26 mouse cellular contexts compared by ENCODE assay signal in the genomic region with DNA sequence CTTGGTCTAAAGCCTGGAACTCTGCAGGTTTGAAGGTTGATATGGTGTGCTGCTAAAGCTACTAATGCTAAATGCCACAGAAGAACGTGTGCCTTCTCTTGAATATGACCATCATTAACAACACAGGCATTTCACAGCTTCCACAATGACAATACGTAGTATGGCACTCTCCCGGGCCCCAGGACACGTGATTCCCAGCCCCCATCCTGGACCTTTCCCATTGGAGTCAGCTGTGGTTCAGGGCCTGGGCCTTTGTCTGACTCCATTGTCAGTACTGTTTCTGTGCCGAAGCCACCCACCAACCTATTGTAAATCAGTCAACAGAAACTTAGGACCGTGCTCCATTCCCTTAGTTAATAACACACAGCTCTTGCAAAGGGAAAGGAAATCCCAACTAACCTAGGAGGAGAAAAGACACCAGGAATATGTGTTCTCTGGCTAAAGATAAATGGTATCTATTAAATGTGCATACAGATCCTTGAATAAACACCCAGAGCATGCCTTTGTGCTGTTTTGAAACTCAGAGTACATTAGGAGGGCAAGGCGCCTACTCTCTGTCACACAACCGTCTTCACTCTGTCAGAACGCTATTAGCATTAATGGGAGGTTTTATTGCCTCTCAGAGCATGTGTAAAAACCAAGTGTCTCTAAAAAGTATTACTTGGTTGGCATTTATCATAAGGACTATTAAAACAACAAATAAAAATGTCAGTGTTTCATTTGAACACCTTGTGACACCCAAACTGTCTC.
DNase-seq lines count a peak whose midpoint lies in the region; ATAC-seq and TF ChIP-seq lines count a peak whose summit lies in the region.
"Had no signal": no experiment of that assay in that cellular context is flagged by ENCODE, and none has a peak within 500 bp of the region (broad histone marks: within the 10 kb centered on the region; RNA-seq: fewer than 3 reads in every experiment).

No protein-coding gene starts in this region.

- no peak for TF ChIP-seq EP300 in stomach, postnatal 0 days (optimal IDR thresholded peaks at IDR 0.05)

- H3K9me3 ChIP-seq in hindbrain, embryonic 10.5 days = no peaks in the 10 kb centered on the region
- no peaks in the 10 kb centered on the region for H3K9me3 ChIP-seq in hindbrain, embryonic 16.5 days (ENCODE audit: control insufficient read depth, low read length)
- no peaks in the 10 kb centered on the region for H3K9me3 ChIP-seq in midbrain, embryonic 12.5 days
- no peaks in the 10 kb centered on the region for H3K9me3 ChIP-seq in midbrain, embryonic 14.5 days (ENCODE audit: control insufficient read depth, low read length)
- no peaks in the 10 kb centered on the region for H3K9me3 ChIP-seq in embryonic facial prominence, embryonic 10.5 days
- no peaks in the 10 kb centered on the region for H3K9me3 ChIP-seq in neural tube, embryonic 14.5 days (ENCODE audit: control insufficient read depth, low read length)
- no peaks in the 10 kb centered on the region for H3K9me3 ChIP-seq in stomach, postnatal 0 days (ENCODE audit: control insufficient read depth, low read length)
- H3K9me3 ChIP-seq: embryonic facial prominence, embryonic 15.5 days; forebrain, embryonic 13.5 days; heart, embryonic 12.5 days had no signal

- H3K4me1 ChIP-seq in hindbrain, embryonic 10.5 days (replicated peaks) = peaks cover 17% of the 10 kb centered on the region
- H3K4me1 ChIP-seq in hindbrain, embryonic 16.5 days (ENCODE audit: control insufficient read depth, insufficient read depth, low read depth, low read length) = peaks cover 3% of the 10 kb centered on the region
- peaks cover 10% of the 10 kb centered on the region for H3K4me1 ChIP-seq in midbrain, embryonic 12.5 days
- peaks cover 8% of the 10 kb centered on the region; the same call in 1 of the 2 replicates for H3K4me1 ChIP-seq in midbrain, embryonic 14.5 days (ENCODE audit: control insufficient read depth, insufficient read depth, low read length)
- H3K4me1 ChIP-seq in embryonic facial prominence, embryonic 10.5 days = peaks cover 24% of the 10 kb centered on the region
- peaks cover 8% of the 10 kb centered on the region; the same call in 1 of the 2 replicates for H3K4me1 ChIP-seq in neural tube, embryonic 14.5 days (ENCODE audit: control insufficient read depth, insufficient read depth, low read length)
- no peaks in the 10 kb centered on the region for H3K4me1 ChIP-seq in stomach, postnatal 0 days (replicated peaks; ENCODE audit: control insufficient read depth, insufficient read depth)

- H3K4me2 ChIP-seq in hindbrain, embryonic 16.5 days (ENCODE audit: low read length) = no peak overlapping the region
- no peak overlapping the region for H3K4me2 ChIP-seq in midbrain, embryonic 12.5 days (replicated peaks)
- no peak overlapping the region for H3K4me2 ChIP-seq in midbrain, embryonic 14.5 days (ENCODE audit: low read length)
- H3K4me2 ChIP-seq in neural tube, embryonic 14.5 days (ENCODE audit: low read depth, low read length) = no peak overlapping the region
- no peak overlapping the region for H3K4me2 ChIP-seq in stomach, postnatal 0 days (replicated peaks; ENCODE audit: low read depth)
- H3K4me2 ChIP-seq: embryonic facial prominence, embryonic 15.5 days; forebrain, embryonic 13.5 days; heart, embryonic 12.5 days had no signal

- ATAC-seq in hindbrain, embryonic 16.5 days = no peak
- peak; percentile 38; the same call in 1 of the 2 replicates for ATAC-seq in midbrain, embryonic 12.5 days (ENCODE audit: low FRiP score, low read depth)
- no peak for ATAC-seq in midbrain, embryonic 14.5 days (ENCODE audit: low FRiP score, low TSS enrichment)
- ATAC-seq in neural tube, embryonic 14.5 days (ENCODE audit: low read depth) = peak; percentile 54; the same call in 1 of the 2 replicates
- no peak for ATAC-seq in stomach, postnatal 0 days (ENCODE audit: low FRiP score, low TSS enrichment)
- ATAC-seq: forebrain, embryonic 13.5 days; inflammation-experienced regulatory T-cells, adult 6 months; Patski had no signal

- peak; percentile 56 for DNase-seq in hindbrain, embryonic 10.5 days (ENCODE audit: low spot score)
- no peak for DNase-seq in midbrain, embryonic 14.5 days
- no peak for DNase-seq in embryonic facial prominence, embryonic 10.5 days (ENCODE audit: low spot score)
- DNase-seq in stomach, postnatal 0 days (ENCODE audit: low spot score) = no peak
- DNase-seq: adrenal gland, postnatal 10 days; cerebellum, adult 8-10 months; cerebellum, postnatal 25 days; gastrocnemius, adult 2 months; heart, adult 2 months; kidney, adult 11 months; kidney, postnatal 14 days; layer of hippocampus, adult 9-11 months; liver; lung, adult 2 months; lung, postnatal 10 days; right cerebral cortex, postnatal 14 days had no signal

- no peak overlapping the region for H3K4me3 ChIP-seq in hindbrain, embryonic 10.5 days
- no peak overlapping the region for H3K4me3 ChIP-seq in hindbrain, embryonic 16.5 days (ENCODE audit: low read length)
- no peak overlapping the region for H3K4me3 ChIP-seq in midbrain, embryonic 12.5 days
- no peak overlapping the region for H3K4me3 ChIP-seq in midbrain, embryonic 14.5 days (replicated peaks; ENCODE audit: low read depth, low read length)
- H3K4me3 ChIP-seq in embryonic facial prominence, embryonic 10.5 days = no peak overlapping the region
- no peak overlapping the region for H3K4me3 ChIP-seq in neural tube, embryonic 14.5 days (ENCODE audit: low read depth, low read length)
- H3K4me3 ChIP-seq in stomach, postnatal 0 days (ENCODE audit: low read depth, low read length) = no peak overlapping the region
- H3K4me3 ChIP-seq: embryonic facial prominence, embryonic 15.5 days; forebrain, embryonic 13.5 days; gastrocnemius, adult 2 months; heart, adult 2 months; heart, embryonic 12.5 days had no signal

- TF ChIP-seq CTCF in stomach, postnatal 0 days (IDR thresholded peaks at IDR 0.05; ENCODE audit: low read depth) = no peak

- no peaks in the 10 kb centered on the region; the same call in 1 of the 2 replicates for H3K27me3 ChIP-seq in hindbrain, embryonic 10.5 days (ENCODE audit: insufficient read depth, poor library complexity, severe bottlenecking)
- H3K27me3 ChIP-seq in hindbrain, embryonic 16.5 days (replicated peaks; ENCODE audit: control insufficient read depth, insufficient read depth, low read length) = no peaks in the 10 kb centered on the region
- H3K27me3 ChIP-seq in midbrain, embryonic 12.5 days = no peaks in the 10 kb centered on the region; the same call in 1 of the 2 replicates
- H3K27me3 ChIP-seq in midbrain, embryonic 14.5 days (ENCODE audit: control insufficient read depth, insufficient read depth, low read length) = no peaks in the 10 kb centered on the region
- no peaks in the 10 kb centered on the region for H3K27me3 ChIP-seq in embryonic facial prominence, embryonic 10.5 days (replicated peaks; ENCODE audit: low read depth, poor library complexity, severe bottlenecking)
- no peaks in the 10 kb centered on the region; the same call in 1 of the 2 replicates for H3K27me3 ChIP-seq in neural tube, embryonic 14.5 days (ENCODE audit: control insufficient read depth, insufficient read depth, low read length)
- no peaks in the 10 kb centered on the region for H3K27me3 ChIP-seq in stomach, postnatal 0 days (ENCODE audit: control insufficient read depth, insufficient read depth, low read length)
- H3K27me3 ChIP-seq: embryonic facial prominence, embryonic 15.5 days; forebrain, embryonic 13.5 days; heart, embryonic 12.5 days; Patski had no signal

- no peak overlapping the region for H3K9ac ChIP-seq in hindbrain, embryonic 16.5 days (ENCODE audit: low read depth, low read length)
- no peak overlapping the region for H3K9ac ChIP-seq in midbrain, embryonic 12.5 days (replicated peaks)
- H3K9ac ChIP-seq in midbrain, embryonic 14.5 days (replicated peaks; ENCODE audit: low read length) = no peak overlapping the region
- H3K9ac ChIP-seq in neural tube, embryonic 14.5 days (replicated peaks; ENCODE audit: low read depth, low read length) = no peak overlapping the region
- H3K9ac ChIP-seq in stomach, postnatal 0 days (ENCODE audit: low read length) = no peak overlapping the region
- H3K9ac ChIP-seq: embryonic facial prominence, embryonic 15.5 days; forebrain, embryonic 13.5 days; heart, embryonic 12.5 days; liver, embryonic 14.5 days had no signal

- no peaks in the 10 kb centered on the region for H3K36me3 ChIP-seq in hindbrain, embryonic 10.5 days
- H3K36me3 ChIP-seq in hindbrain, embryonic 16.5 days (ENCODE audit: control insufficient read depth, insufficient read depth, low read length) = no peaks in the 10 kb centered on the region
- no peaks in the 10 kb centered on the region for H3K36me3 ChIP-seq in midbrain, embryonic 12.5 days
- no peaks in the 10 kb centered on the region for H3K36me3 ChIP-seq in midbrain, embryonic 14.5 days (ENCODE audit: control insufficient read depth, insufficient read depth, low read length)
- no peaks in the 10 kb centered on the region for H3K36me3 ChIP-seq in embryonic facial prominence, embryonic 10.5 days (replicated peaks)
- H3K36me3 ChIP-seq in neural tube, embryonic 14.5 days (ENCODE audit: control insufficient read depth, insufficient read depth, low read length) = no peaks in the 10 kb centered on the region
- no peaks in the 10 kb centered on the region for H3K36me3 ChIP-seq in stomach, postnatal 0 days (ENCODE audit: control insufficient read depth, insufficient read depth, low read length)
- H3K36me3 ChIP-seq: embryonic facial prominence, embryonic 15.5 days; heart, embryonic 12.5 days had no signal

- WGBS in hindbrain, embryonic 10.5 days = 34% methylated on average over 9 of the region's 9 CpGs
- WGBS in hindbrain, embryonic 16.5 days = 29% methylated on average over 9 of the region's 9 CpGs
- 38% methylated on average over 9 of the region's 9 CpGs for WGBS in midbrain, embryonic 12.5 days
- WGBS in midbrain, embryonic 14.5 days = 27% methylated on average over 9 of the region's 9 CpGs
- 76% methylated on average over 9 of the region's 9 CpGs for WGBS in embryonic facial prominence, embryonic 10.5 days
- 21% methylated on average over 9 of the region's 9 CpGs for WGBS in neural tube, embryonic 14.5 days
- 54% methylated on average over 9 of the region's 9 CpGs for WGBS in stomach, postnatal 0 days

- peak overlapping the region; percentile 75 for H3K27ac ChIP-seq in hindbrain, embryonic 10.5 days
- H3K27ac ChIP-seq in hindbrain, embryonic 16.5 days (ENCODE audit: low read depth, low read length) = no peak overlapping the region
- no peak overlapping the region for H3K27ac ChIP-seq in midbrain, embryonic 12.5 days (replicated peaks)
- H3K27ac ChIP-seq in midbrain, embryonic 14.5 days (replicated peaks; ENCODE audit: low read depth, low read length) = no peak overlapping the region
- H3K27ac ChIP-seq in embryonic facial prominence, embryonic 10.5 days (replicated peaks) = peak overlapping the region; percentile 60; the same call in 1 of the 2 replicates
- no peak overlapping the region for H3K27ac ChIP-seq in neural tube, embryonic 14.5 days (ENCODE audit: low read depth, low read length)
- no peak overlapping the region for H3K27ac ChIP-seq in stomach, postnatal 0 days (replicated peaks)
- H3K27ac ChIP-seq: embryonic facial prominence, embryonic 15.5 days; forebrain, embryonic 13.5 days; gastrocnemius, adult 2 months; heart, adult 2 months; liver, embryonic 14.5 days; macrophage had no signal

Comparison
In these comparisons a context has a peak if more than half of its experiments do, and no peak if none do; other contexts are left out.
1. H3K27ac ChIP-seq: peak in hindbrain, embryonic 10.5 days (single experiment) and embryonic facial prominence, embryonic 10.5 days (single experiment); none in hindbrain, embryonic 16.5 days (single experiment), midbrain, embryonic 12.5 days (single experiment), midbrain, embryonic 14.5 days (single experiment), neural tube, embryonic 14.5 days (single experiment) and stomach, postnatal 0 days (single experiment).
2. ATAC-seq: peak in midbrain, embryonic 12.5 days (single experiment) and neural tube, embryonic 14.5 days (single experiment); none in hindbrain, embryonic 16.5 days (single experiment), midbrain, embryonic 14.5 days (single experiment) and stomach, postnatal 0 days (single experiment).